Mouse (Mus musculus) heart, embryonic 13.5 days (tissue): ENCODE measurements around the gene Hjurp. TPM values are rescaled to one million over a fixed set of nuclear protein-coding genes. Genes with fewer than 3 reads are reported as not detected.

Experiments used
- ATAC-seq: fragments of 200-750 bp; cut with Nextera tagmentation; 2 replicates; pipeline ENCODE4 v1.8.0; 2017; ENCODE audit warnings: moderate TSS enrichment; ENCODE audit not compliant: insufficient number of reproducible peaks, low FRiP score, low TSS enrichment; ENCODE audit errors: extremely low read depth
- H3K27ac ChIP-seq: fragments of 300-500 bp; sonication (generic); replicated peaks from 2 replicates; pipeline ENCODE4 v1.5.1; 2015; ENCODE audit warnings: moderate library complexity, mild to moderate bottlenecking, inconsistent platforms
- H3K27me3 ChIP-seq: fragments of 300-500 bp; sonication (generic); replicated peaks from 2 replicates; pipeline ENCODE4 v1.6.1; 2015; ENCODE audit warnings: mild to moderate bottlenecking, inconsistent platforms
- H3K36me3 ChIP-seq: fragments of 300-500 bp; sonication (generic); 2 replicates; pipeline ENCODE4 v1.6.1; 2015; ENCODE audit warnings: mild to moderate bottlenecking, inconsistent platforms
- H3K4me1 ChIP-seq: fragments of 300-500 bp; sonication (generic); 2 replicates; pipeline ENCODE4 v1.6.1; 2015; ENCODE audit warnings: inconsistent platforms
- H3K4me2 ChIP-seq: fragments of 300-500 bp; sonication (generic); 2 replicates; pipeline ENCODE4 v1.6.1; 2015; ENCODE audit warnings: inconsistent platforms, mild to moderate bottlenecking, moderate library complexity
- H3K4me3 ChIP-seq: fragments of 300-500 bp; sonication (generic); 2 replicates; pipeline ENCODE4 v1.5.1; 2015; ENCODE audit warnings: moderate library complexity, mild to moderate bottlenecking, inconsistent platforms
- H3K9ac ChIP-seq: fragments of 300-500 bp; sonication (generic); 2 replicates; pipeline ENCODE4 v1.6.1; 2015; ENCODE audit warnings: inconsistent platforms, mild to moderate bottlenecking, moderate library complexity
- H3K9me3 ChIP-seq: fragments of 300-500 bp; sonication (generic); 2 replicates; pipeline ENCODE4 v1.6.1; 2016; ENCODE audit warnings: inconsistent platforms
- WGBS: fragments of 180-500 bp; shearing (Covaris S2); methylation state at CpG from one replicate; pipeline ENCODE4 v1.1.7; 2015; ENCODE audit warnings: mixed read lengths; 5-methylcytosine and 5-hydroxymethylcytosine counted together
- polyA plus RNA-seq: library from polyadenylated mRNA; unstranded; fragments of >200 nt; fragmentation: Nextera tagmentation; extraction: Ambion mirVana; gene quantifications from 2 replicates; pipeline ENCODE4 v1.2.1, GENCODE M21; 2015

Hjurp gene
- polyA plus RNA-seq, 1 experiment from 2014 or later, result 102 TPM

DNA sequence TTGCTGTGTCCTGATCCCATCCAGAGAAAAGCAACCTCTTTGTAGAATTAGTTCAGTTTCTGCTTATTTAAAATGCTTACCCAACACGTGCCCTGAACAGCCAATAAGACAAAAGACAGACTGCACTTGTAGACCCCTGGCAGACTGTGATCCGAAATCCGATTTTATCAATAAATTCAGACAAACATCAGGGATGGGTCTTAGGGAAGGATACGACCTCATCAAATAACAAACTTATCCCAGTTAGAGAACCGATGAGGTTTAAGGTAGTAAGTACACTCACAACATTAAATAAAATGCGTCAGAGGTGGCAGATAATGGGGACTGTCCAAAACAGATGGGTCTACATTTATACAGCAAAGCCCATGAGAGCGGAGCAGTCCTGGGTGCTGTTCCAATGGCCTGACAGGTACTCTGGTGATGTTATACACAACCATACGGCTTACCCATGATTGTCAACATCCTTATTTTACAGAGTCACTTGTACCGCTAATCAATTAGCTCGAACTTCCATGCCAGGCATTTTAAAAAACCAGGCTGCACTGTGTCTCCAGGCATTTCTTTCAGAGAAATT is 822 bp downstream of the Hjurp start:
- peak overlapping the region; percentile 65 for H3K4me2 ChIP-seq
- peak overlapping the region; percentile 84 for H3K27ac ChIP-seq
- peaks cover 34% of the 10 kb centered on the region for H3K4me1 ChIP-seq
- H3K9ac ChIP-seq, result peak overlapping the region; percentile 82
- H3K36me3 ChIP-seq, result peaks cover 43% of the 10 kb centered on the region
- 23% methylated on average over 10 of the region's 10 CpGs for WGBS
- no peaks in the 10 kb centered on the region for H3K9me3 ChIP-seq
- peak overlapping the region; percentile 55 for H3K4me3 ChIP-seq
- ATAC-seq, result no peak
- H3K27me3 ChIP-seq, result no peaks in the 10 kb centered on the region

DNA sequence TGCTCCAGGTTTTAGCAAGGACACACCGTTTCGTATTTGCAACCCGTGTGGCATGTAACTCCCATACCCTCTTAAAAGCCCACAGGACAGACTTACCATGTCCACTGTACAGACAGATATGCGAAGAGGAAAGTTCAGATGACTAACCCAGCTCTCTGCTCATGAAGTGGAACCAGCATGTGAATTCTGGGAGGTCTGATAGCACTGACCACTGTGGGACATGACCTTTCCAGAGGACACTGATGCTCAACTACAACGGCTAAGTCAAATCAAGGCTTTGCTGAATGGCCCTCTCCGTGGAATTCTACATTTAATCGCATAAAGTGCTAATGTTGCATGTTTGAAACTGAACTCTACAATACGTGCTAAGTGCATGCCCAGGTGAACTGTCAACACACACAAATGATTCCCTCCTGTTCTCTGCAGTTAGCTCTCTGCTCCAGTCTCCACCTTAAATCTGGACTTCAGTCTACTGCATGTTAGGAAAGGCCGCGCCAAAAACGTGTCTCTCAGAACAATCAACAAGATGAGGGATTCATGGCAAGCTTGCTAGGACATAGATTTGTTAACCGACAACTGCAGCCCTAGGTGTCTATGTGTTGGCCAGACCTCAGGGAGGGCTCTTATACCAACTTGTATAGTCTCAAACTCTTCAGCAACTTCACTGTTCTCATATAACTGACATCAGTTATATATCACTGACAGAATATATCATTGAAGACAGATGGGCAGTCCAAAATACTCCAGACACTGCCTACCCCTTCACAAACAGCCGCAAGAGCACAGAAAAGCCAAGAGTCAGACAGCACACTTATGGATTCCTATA is 1.5 kb downstream of the Hjurp start:
- peak overlapping the region; percentile 65 for H3K4me2 ChIP-seq
- H3K4me3 ChIP-seq, result peak overlapping the region; percentile 55
- 62% methylated on average over 13 of the region's 13 CpGs for WGBS
- H3K9ac ChIP-seq, result peak overlapping the region; percentile 82
- no peak overlapping the region for H3K27ac ChIP-seq
- H3K27me3 ChIP-seq, result no peaks in the 10 kb centered on the region
- peaks cover 34% of the 10 kb centered on the region for H3K4me1 ChIP-seq
- H3K9me3 ChIP-seq, result no peaks in the 10 kb centered on the region
- H3K36me3 ChIP-seq, result peaks cover 49% of the 10 kb centered on the region
- no peak for ATAC-seq

DNA sequence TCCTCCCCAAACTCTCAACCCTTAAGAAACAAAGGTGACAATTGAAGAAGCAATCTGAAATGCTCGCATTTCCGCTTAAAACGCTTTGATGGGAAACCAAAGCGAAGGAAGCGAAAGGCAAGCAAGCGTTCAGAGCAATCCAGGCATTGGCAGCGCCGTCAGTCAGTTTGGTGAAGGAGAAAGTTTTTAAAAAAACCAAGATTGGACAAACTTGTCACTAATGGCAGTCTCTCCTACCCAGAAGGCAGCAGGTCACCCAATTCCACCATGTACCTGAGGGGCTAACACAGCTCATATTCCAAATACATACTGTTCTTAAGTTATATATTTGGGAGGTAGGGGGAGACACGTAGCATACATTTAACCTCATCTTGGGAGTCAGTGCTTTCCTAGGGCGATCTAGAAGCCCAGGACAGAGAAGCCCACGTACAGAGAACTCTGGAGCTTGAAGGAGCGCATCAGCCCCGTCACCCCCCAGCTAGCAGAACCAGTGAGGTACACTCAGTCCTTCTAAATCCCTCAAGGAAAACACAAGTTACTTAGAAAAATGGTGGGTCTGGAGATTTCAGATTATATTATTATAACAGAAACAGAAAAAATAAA is 2.3 kb downstream of the Hjurp start:
- H3K4me1 ChIP-seq, result peaks cover 34% of the 10 kb centered on the region
- no peak for ATAC-seq
- H3K27me3 ChIP-seq, result no peaks in the 10 kb centered on the region
- H3K4me3 ChIP-seq, result peak overlapping the region; percentile 55; the same call in 1 of the 2 replicates
- no peaks in the 10 kb centered on the region for H3K9me3 ChIP-seq
- H3K9ac ChIP-seq, result peak overlapping the region; percentile 82
- peaks cover 49% of the 10 kb centered on the region for H3K36me3 ChIP-seq
- H3K27ac ChIP-seq, result no peak overlapping the region
- 67% methylated on average over 13 of the region's 13 CpGs for WGBS
- peak overlapping the region; percentile 65 for H3K4me2 ChIP-seq

DNA sequence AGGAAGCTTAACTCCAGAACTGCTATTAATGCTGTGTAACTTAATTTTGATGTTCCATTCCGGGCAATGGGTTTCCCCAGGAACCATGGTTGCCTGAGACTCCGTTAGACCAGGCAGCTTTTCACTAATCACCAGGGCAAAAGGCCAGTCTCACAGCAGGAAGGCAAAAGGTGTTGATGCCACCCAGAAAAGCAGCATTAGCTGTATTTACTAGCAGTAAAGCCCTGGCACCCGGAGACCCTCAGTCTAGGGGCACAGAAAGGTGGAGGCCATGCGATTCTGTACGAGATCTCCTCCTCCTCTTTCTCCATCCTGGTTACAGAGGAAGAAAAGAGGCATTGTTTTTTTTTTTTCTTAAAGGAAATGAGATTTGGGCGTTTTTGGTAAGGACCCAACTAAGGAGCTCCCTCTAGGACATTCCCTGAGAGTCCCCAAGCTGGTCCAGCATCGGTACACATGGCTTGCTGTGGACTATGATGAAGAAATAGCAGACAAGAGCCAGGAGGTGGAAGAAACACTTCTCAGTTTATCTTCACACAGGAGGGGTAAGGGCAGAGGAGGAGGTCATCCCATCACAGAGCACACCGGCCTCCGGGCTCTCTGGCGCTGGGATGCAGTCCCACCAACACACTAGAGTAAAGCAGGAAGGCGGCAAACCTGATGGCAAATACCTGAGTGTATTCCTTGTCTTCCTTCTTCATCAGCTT is 2.9 kb downstream of the Hjurp start:
- WGBS, result 69% methylated on average over 11 of the region's 11 CpGs
- Histone ChIP-seq H3K27me3 (no peaks in the 10 kb centered on the region), H3K36me3 (peaks cover 56% of the 10 kb centered on the region), H3K27ac (no peak overlapping the region), H3K4me3 (no peak overlapping the region), H3K9me3 (no peaks in the 10 kb centered on the region), H3K4me1 (peaks cover 34% of the 10 kb centered on the region), H3K4me2 (no peak overlapping the region), H3K9ac (peak overlapping the region; percentile 82)
- ATAC-seq, result no peak

GRCm38 (mm10) chr1:88273832-88274231 is 3.6 kb downstream of the Hjurp start:
- 77% methylated on average over 4 of the region's 4 CpGs for WGBS
- H3K36me3 ChIP-seq, result peaks cover 62% of the 10 kb centered on the region
- H3K4me1 ChIP-seq, result peaks cover 34% of the 10 kb centered on the region
- H3K4me3 ChIP-seq, result no peak overlapping the region
- H3K27me3 ChIP-seq, result no peaks in the 10 kb centered on the region
- H3K9me3 ChIP-seq, result no peaks in the 10 kb centered on the region
- H3K27ac ChIP-seq, result no peak overlapping the region
- no peak overlapping the region for H3K4me2 ChIP-seq
- no peak for ATAC-seq
- no peak overlapping the region for H3K9ac ChIP-seq

DNA sequence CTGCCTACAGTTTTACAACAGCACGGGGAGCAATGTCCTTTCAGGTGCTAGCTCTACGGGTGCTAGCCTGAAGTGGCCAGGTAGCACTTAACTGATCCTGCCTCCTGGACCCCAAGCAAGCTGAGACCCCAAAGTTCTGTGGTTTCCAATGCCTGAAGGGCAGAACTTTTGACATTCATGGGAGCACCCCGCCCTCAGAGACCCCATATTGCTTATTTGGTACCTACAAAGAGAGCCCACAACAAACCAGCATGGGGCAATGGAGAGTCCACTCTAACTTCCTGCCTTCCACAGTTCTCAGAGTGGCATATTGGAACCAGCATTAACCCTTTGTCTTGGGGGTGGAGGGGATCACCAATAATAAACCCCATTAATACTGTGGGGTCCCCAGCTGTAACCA is 4.1 kb downstream of the Hjurp start:
- Histone ChIP-seq H3K9me3 (no peaks in the 10 kb centered on the region), H3K27ac (no peak overlapping the region), H3K4me2 (no peak overlapping the region), H3K4me1 (peaks cover 34% of the 10 kb centered on the region), H3K9ac (no peak overlapping the region), H3K27me3 (no peaks in the 10 kb centered on the region), H3K4me3 (no peak overlapping the region), H3K36me3 (peaks cover 68% of the 10 kb centered on the region)
- ATAC-seq, result no peak
- 90% methylated on average over 3 of the region's 3 CpGs for WGBS

DNA sequence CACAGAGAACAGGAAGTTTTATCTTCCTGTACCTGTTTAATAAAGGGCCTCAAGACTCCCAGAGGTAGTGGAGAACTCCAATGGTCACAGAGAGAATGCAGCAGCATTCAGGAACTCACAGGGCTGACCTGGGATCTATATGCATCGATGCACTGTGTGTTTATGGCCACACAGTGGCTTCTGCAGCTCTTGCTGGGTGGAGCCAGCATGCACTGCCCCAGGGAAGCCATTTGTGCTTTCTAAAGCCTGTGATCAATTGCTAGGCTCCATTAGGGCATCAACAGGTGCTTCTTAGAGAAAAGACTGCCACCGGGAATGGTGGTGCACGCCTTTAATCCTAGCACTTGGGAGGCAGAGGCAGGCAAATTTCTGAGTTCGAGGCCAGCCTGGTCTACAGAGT is 4.6 kb downstream of the Hjurp start:
- Histone ChIP-seq H3K9ac (no peak overlapping the region), H3K36me3 (peaks cover 72% of the 10 kb centered on the region), H3K9me3 (no peaks in the 10 kb centered on the region), H3K4me3 (no peak overlapping the region), H3K4me2 (no peak overlapping the region), H3K4me1 (peaks cover 30% of the 10 kb centered on the region), H3K27ac (no peak overlapping the region), H3K27me3 (no peaks in the 10 kb centered on the region)
- 59% methylated on average over 4 of the region's 4 CpGs for WGBS
- no peak for ATAC-seq

- WGBS, result 86% methylated on average over 12 of the region's 12 CpGs
- Histone ChIP-seq H3K27me3 (no peaks in the 10 kb centered on the region), H3K27ac (no peak overlapping the region), H3K4me3 (no peak overlapping the region), H3K9me3 (no peaks in the 10 kb centered on the region), H3K4me1 (peaks cover 15% of the 10 kb centered on the region), H3K9ac (no peak overlapping the region), H3K36me3 (peaks cover 91% of the 10 kb centered on the region), H3K4me2 (no peak overlapping the region)
- ATAC-seq, result no peak
Measured at GRCm38 (mm10) chr1:88269539-88270309, 7.7 kb downstream of the Hjurp start.

DNA sequence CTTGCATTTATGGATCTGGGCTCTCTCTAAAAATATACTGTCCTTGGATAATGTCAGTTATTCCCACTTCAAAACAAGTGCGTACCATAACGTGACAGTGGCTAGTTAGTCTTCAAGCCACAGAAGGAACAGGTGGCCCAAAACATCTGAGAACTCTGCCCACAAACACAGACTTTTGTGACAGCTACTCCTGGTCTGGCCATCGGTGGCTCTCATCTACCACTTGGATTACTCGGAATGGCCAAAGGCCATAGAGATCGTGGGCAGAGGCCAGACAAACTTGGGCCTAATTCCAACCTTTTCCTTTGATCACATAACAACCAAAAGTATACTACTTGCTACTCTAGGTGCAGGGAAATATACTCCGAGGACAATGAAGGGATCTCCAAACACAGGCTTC is 9.4 kb downstream of the Hjurp start:
- Histone ChIP-seq H3K4me1 (peaks cover 13% of the 10 kb centered on the region), H3K4me3 (no peak overlapping the region), H3K27me3 (no peaks in the 10 kb centered on the region), H3K9me3 (no peaks in the 10 kb centered on the region), H3K9ac (no peak overlapping the region), H3K36me3 (peaks cover 91% of the 10 kb centered on the region), H3K27ac (no peak overlapping the region), H3K4me2 (no peak overlapping the region)
- 83% methylated on average over 6 of the region's 6 CpGs for WGBS
- ATAC-seq, result no peak

DNA sequence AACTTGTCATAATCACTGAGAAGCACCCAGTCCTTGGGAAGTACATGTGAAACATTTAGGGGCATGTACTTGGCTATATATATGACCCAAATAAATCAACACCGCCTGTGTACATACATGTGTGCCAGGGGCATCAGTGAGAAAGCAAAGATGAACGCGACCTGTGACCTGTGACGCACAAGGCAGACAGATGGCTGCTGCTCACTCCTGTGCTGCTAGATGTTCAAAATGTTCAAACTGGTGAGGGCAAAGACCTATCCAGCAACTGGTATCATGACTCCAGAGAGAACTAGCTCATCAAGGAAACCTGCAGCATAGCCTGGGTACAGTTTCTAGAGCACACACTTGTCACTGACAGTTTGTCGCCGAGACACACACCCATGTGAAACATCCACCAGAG is 9.9 kb downstream of the Hjurp start:
- WGBS, result 91% methylated on average over 6 of the region's 6 CpGs
- peaks cover 17% of the 10 kb centered on the region for H3K4me1 ChIP-seq
- peaks cover 91% of the 10 kb centered on the region for H3K36me3 ChIP-seq
- ATAC-seq, result no peak
- no peak overlapping the region for H3K4me2 ChIP-seq
- no peak overlapping the region for H3K4me3 ChIP-seq
- H3K9ac ChIP-seq, result no peak overlapping the region
- no peaks in the 10 kb centered on the region for H3K27me3 ChIP-seq
- no peak overlapping the region for H3K27ac ChIP-seq
- H3K9me3 ChIP-seq, result no peaks in the 10 kb centered on the region

- peaks cover 91% of the 10 kb centered on the region for H3K36me3 ChIP-seq
- H3K27me3 ChIP-seq, result no peaks in the 10 kb centered on the region
- no peak overlapping the region for H3K27ac ChIP-seq
- no peak overlapping the region for H3K9ac ChIP-seq
- 86% methylated on average over 13 of the region's 13 CpGs for WGBS
- no peaks in the 10 kb centered on the region for H3K9me3 ChIP-seq
- H3K4me1 ChIP-seq, result peaks cover 26% of the 10 kb centered on the region
- no peak overlapping the region for H3K4me2 ChIP-seq
- no peak overlapping the region for H3K4me3 ChIP-seq
- ATAC-seq, result no peak
Measured at GRCm38 (mm10) chr1:88266123-88266522, 11.3 kb downstream of the Hjurp start.
